Mouse (Mus musculus) heart, postnatal 10 days (tissue): ENCODE results near the gene Ccl28. TPM values are rescaled to one million over a fixed set of nuclear protein-coding genes. Genes with fewer than 3 reads are reported as not detected.

Source experiments
- total RNA-seq, 2 experiments: library from RNA; stranded (reverse); gene quantifications; 2 replicates each; pipeline ENCODE4 v1.2.3; 2021

Ccl28 gene
- total RNA-seq, 2 experiments from 2014 or later, result 0.20 TPM; not detected in 1

Other genes starting within 250 kb of the Ccl28 start
- 100 to 1,000 TPM; 101 to 121 TPM for gene Paip1, start 195.2 kb upstream of the Ccl28 start, total RNA-seq
- gene 4833420G17Rik, start 161.1 kb upstream of the Ccl28 start, total RNA-seq, result 10 to 100 TPM; 13.6 to 15.2 TPM
- gene Tmem267, start 135.8 kb upstream of the Ccl28 start, total RNA-seq, result 1 to 10 TPM; 7.9 to 8.3 TPM
- gene 3110070M22Rik, start 135.4 kb upstream of the Ccl28 start, total RNA-seq, result 1 to 10 TPM; 1.3 to 1.8 TPM
- gene Hmgcs1, start 66.6 kb downstream of the Ccl28 start, total RNA-seq, result 10 to 100 TPM; 71.1 to 73.3 TPM
- gene Nim1k, start 132.1 kb downstream of the Ccl28 start, total RNA-seq, result 1 to 10 TPM in 1 of 2 experiments, under 1 TPM in 1; 0.86 to 1.2 TPM
- gene Zfp131, start 167.1 kb downstream of the Ccl28 start, total RNA-seq, result 10 to 100 TPM; 26.1 to 26.5 TPM
- not detected for gene AF067063, start 206.4 kb downstream of the Ccl28 start, total RNA-seq
- gene D13Ertd608e, start 212.2 kb downstream of the Ccl28 start, total RNA-seq, result not detected